Mouse (Mus musculus) left cerebral cortex, adult 2 months (tissue): ENCODE measurements around the gene Gtdc1. TPM values are rescaled to one million over a fixed set of nuclear protein-coding genes. Genes with fewer than 3 reads are reported as not detected.
"Not testable (repeated sequence)": the region's sequence is repeated elsewhere in the genome, so short reads cannot be mapped to it uniquely, and the experiment has no call there.

Source experiments
- DNase-seq, 2 experiments: peaks; one replicate each; pipeline ENCODE4 v3.0.0; 2021 to 2022; ENCODE audit warnings: low spot score in 2 of 2, mixed read lengths in 1 of 2; ENCODE audit errors: extremely low spot score in 1 of 2
- H3K27ac ChIP-seq: fragments of 200-600 bp; 2 replicates; pipeline ENCODE4 v1.8.1; 2022
- H3K4me3 ChIP-seq: fragments of 200-600 bp; 2 replicates; pipeline ENCODE4 v1.8.1; 2022
- CTCF ChIP-seq: fragments of 200-600 bp; IDR thresholded peaks from 2 replicates; pipeline ENCODE4 v1.8.1; 2022; ENCODE audit warnings: antibody characterized with exemption, mild to moderate bottlenecking, moderate library complexity
- intact Hi-C: fragments of 180-260 bp; cut with DNase I; formaldehyde crosslinking; loops from one replicate; pipeline ENCODE4 v1.15.1; 2025
- total RNA-seq, 2 experiments: library from RNA; stranded (reverse); gene quantifications; 2 replicates each; pipeline ENCODE4 v1.2.3; 2021

The Gtdc1 gene
- total RNA-seq, 2 experiments from 2014 or later, result 81.9 to 89.9 TPM

- Histone ChIP-seq H3K27ac (peak overlapping the region; percentile 70; the same call in 1 of the 2 replicates), H3K4me3 (peak overlapping the region; percentile 29; the same call in 1 of the 2 replicates)
These were observed 294.9 kb downstream of the Gtdc1 start for GRCm38 (mm10) chr2:44632584-44632983.

GRCm38 (mm10) chr2:44631064-44631463 lies 296.4 kb downstream of the Gtdc1 start:
- Histone ChIP-seq H3K4me3 (no peak overlapping the region), H3K27ac (no peak overlapping the region; the same call in 1 of the 2 replicates)
- TF ChIP-seq CTCF, result no peak
- no peak for DNase-seq
- intact Hi-C loops, result loop anchor here (5.0 to 10.0 kb wide), 2 partner anchors 394 to 476 kb away; no protein-coding TSS in a partner anchor

More at GRCm38 (mm10) chr2:44632584-44632983, 294.9 kb downstream of the Gtdc1 start:
- intact Hi-C loops, result loop anchor here (5.0 to 10.0 kb wide), 2 partner anchors 392 to 475 kb away; no protein-coding TSS in a partner anchor
- no peak for TF ChIP-seq CTCF
- DNase-seq, result no peak

GRCm38 (mm10) chr2:44628778-44629177 lies 298.7 kb downstream of the Gtdc1 start:
- Histone ChIP-seq H3K4me3 (no peak overlapping the region), H3K27ac (no peak overlapping the region)
- intact Hi-C loops, result no loop called here
- no peak for DNase-seq
- TF ChIP-seq CTCF, result no peak

- DNase-seq, result no peak
- intact Hi-C loops, result no loop called here
- Histone ChIP-seq H3K27ac (no peak overlapping the region), H3K4me3 (no peak overlapping the region)
- no peak for TF ChIP-seq CTCF
These were observed 302.3 kb downstream of the Gtdc1 start for GRCm38 (mm10) chr2:44625154-44625553.

GRCm38 (mm10) chr2:44622471-44622870 lies 305.0 kb downstream of the Gtdc1 start:
- Histone ChIP-seq H3K27ac (peak overlapping the region; percentile 83), H3K4me3 (no peak overlapping the region)
- no peak for TF ChIP-seq CTCF
- intact Hi-C loops, result loop anchor here (5.0 kb wide), 2 partner anchors 45 to 305 kb away; partner anchors contain the start of gene Gtdc1
- no peak for DNase-seq

GRCm38 (mm10) chr2:44599653-44600052 lies 327.8 kb downstream of the Gtdc1 start:
- H3K27ac ChIP-seq, DNase-seq, H3K4me3 ChIP-seq, intact Hi-C loops: not testable (repeated sequence)

GRCm38 (mm10) chr2:44594276-44594675 lies 333.2 kb downstream of the Gtdc1 start:
- TF ChIP-seq CTCF, result no peak
- DNase-seq, result no peak
- Histone ChIP-seq H3K4me3 (no peak overlapping the region), H3K27ac (no peak overlapping the region)
- intact Hi-C loops, result no loop called here

GRCm38 (mm10) chr2:44590881-44591280 lies 336.6 kb downstream of the Gtdc1 start:
- DNase-seq, result no peak
- intact Hi-C loops, result no loop called here
- H3K4me3 ChIP-seq, result no peak overlapping the region
- TF ChIP-seq CTCF, result no peak
- no peak overlapping the region for H3K27ac ChIP-seq

GRCm38 (mm10) chr2:44584061-44584460 lies 343.4 kb downstream of the Gtdc1 start:
- intact Hi-C loops, result no loop called here
- H3K4me3 ChIP-seq, result no peak overlapping the region
- H3K27ac ChIP-seq, result no peak overlapping the region
- TF ChIP-seq CTCF, result no peak
- no peak for DNase-seq

GRCm38 (mm10) chr2:44583491-44583890 lies 344.0 kb downstream of the Gtdc1 start:
- TF ChIP-seq CTCF, result no peak
- Histone ChIP-seq H3K27ac (no peak overlapping the region), H3K4me3 (no peak overlapping the region)
- intact Hi-C loops, result no loop called here
- no peak for DNase-seq

GRCm38 (mm10) chr2:44571810-44572209 lies 355.6 kb downstream of the Gtdc1 start:
- TF ChIP-seq CTCF, result no peak
- H3K4me3 ChIP-seq, result peak overlapping the region; percentile 21
- intact Hi-C loops, result loop anchor here (5.0 kb wide), 1 partner anchor 540 kb away; no protein-coding TSS in a partner anchor
- no peak for DNase-seq
- peak overlapping the region; percentile 69 for H3K27ac ChIP-seq

- H3K27ac ChIP-seq, result peak overlapping the region; percentile 69
These were observed 356.3 kb downstream of the Gtdc1 start for GRCm38 (mm10) chr2:44571156-44571555.

More at GRCm38 (mm10) chr2:44571156-44571555, 356.3 kb downstream of the Gtdc1 start:
- peak in 1 of 2 experiments; percentile 37 for DNase-seq
- no peak for TF ChIP-seq CTCF
- intact Hi-C loops, result loop anchor here (5.0 kb wide), 1 partner anchor 541 kb away; no protein-coding TSS in a partner anchor
- H3K4me3 ChIP-seq, result peak overlapping the region; percentile 21
